Comparison of ENCODE assay signal across 10 mouse cellular contexts in the genomic region with DNA sequence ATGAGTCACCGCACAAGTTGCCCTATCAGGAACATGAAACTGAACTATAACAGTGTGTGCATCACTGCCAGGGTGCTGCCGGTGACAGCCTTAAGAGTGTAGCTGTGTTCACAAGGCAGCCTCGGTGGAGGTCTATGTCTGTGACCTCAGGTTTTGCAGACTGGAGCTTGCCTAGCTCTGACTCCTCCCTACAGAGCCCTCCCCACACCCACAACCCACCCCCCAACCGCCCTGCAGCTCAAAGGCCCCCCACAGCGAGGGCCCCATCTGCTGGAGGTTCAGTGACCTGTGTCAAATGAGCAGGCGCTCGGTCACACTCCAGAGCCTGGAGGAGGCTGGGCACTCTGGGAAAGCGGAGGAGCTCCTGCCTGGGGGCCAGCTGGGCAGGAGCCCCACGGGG. TPM values are rescaled to one million over a fixed set of nuclear protein-coding genes. Genes with fewer than 3 reads are reported as not detected.
DNase-seq lines count a peak whose midpoint lies in the region; ATAC-seq and TF ChIP-seq lines count a peak whose summit lies in the region.
"Had no signal": no experiment of that assay in that cellular context is flagged by ENCODE, and none has a peak within 500 bp of the region (broad histone marks: within the 10 kb centered on the region; RNA-seq: fewer than 3 reads in every experiment).

No protein-coding gene starts in this region.

- 6% methylated on average over 9 of the region's 9 CpGs for WGBS in heart, embryonic 16.5 days
- WGBS in forebrain, postnatal 0 days: 12% methylated on average over 9 of the region's 9 CpGs
- WGBS in macrophage (ENCODE audit: missing documents): 33% methylated on average over 8 of the region's 9 CpGs

- 0 out of 2 replicates have a peak, but pooled peaks cover 5% of the 10 kb centered on the region for H3K4me1 ChIP-seq in heart, embryonic 16.5 days (ENCODE audit: control insufficient read depth, insufficient read depth, low read length)
- H3K4me1 ChIP-seq in forebrain, postnatal 0 days (ENCODE audit: insufficient read depth): 0 out of 2 replicates have a peak, but pooled peaks cover 3% of the 10 kb centered on the region

- no peaks in the 10 kb centered on the region for H3K36me3 ChIP-seq in heart, embryonic 16.5 days (ENCODE audit: control insufficient read depth, insufficient read depth)
- H3K36me3 ChIP-seq in forebrain, postnatal 0 days (ENCODE audit: insufficient read depth): no peaks in the 10 kb centered on the region
- no peaks in the 10 kb centered on the region for H3K36me3 ChIP-seq in macrophage (ENCODE audit: inconsistent target)

- H3K9ac ChIP-seq in heart, embryonic 16.5 days (ENCODE audit: low read length): no peak overlapping the region
- H3K9ac ChIP-seq in forebrain, postnatal 0 days: no peak overlapping the region

- ATAC-seq in heart, embryonic 16.5 days (replicated peaks; ENCODE audit: extremely low read depth, insufficient read depth, low FRiP score): peak; percentile 81
- peak; percentile 66 for ATAC-seq in Patski
- ATAC-seq in forebrain, postnatal 0 days: no peak
- no peak for ATAC-seq in monocyte, adult 5-6 weeks (replicated peaks; ENCODE audit: insufficient number of reproducible peaks, low FRiP score, low TSS enrichment, poor library complexity, severe bottlenecking)

- no peak for DNase-seq in heart, adult 9 months (ENCODE audit: low spot score in 2 of 2)
- DNase-seq in Patski (ENCODE audit: low read depth, low spot score): peak; percentile 58
- no peak for DNase-seq in forebrain, postnatal 0 days
- DNase-seq in frontal cortex, postnatal 36 days (ENCODE audit: low spot score in 2 of 2): no peak
- no peak for DNase-seq in layer of hippocampus, postnatal 25 days (ENCODE audit: extremely low spot score in 1 of 2, low spot score in 1 of 2)
- DNase-seq: lung, postnatal 4 days had no signal

- CTCF ChIA-PET in Patski (lab: Charles Lee): interaction anchor here (0.8 kb wide), 1 partner anchor 30 kb away, joined by 3 read pairs; no protein-coding TSS in a partner anchor

- no peak overlapping the region for H3K4me3 ChIP-seq in heart, embryonic 16.5 days (ENCODE audit: low read length)
- no peak overlapping the region for H3K4me3 ChIP-seq in forebrain, postnatal 0 days (ENCODE audit: low read depth, low read length)
- no peak overlapping the region for H3K4me3 ChIP-seq in macrophage (ENCODE audit: inconsistent target)

- peak overlapping the region; percentile 58 for H3K27ac ChIP-seq in heart, embryonic 16.5 days (ENCODE audit: low read length)
- no peak overlapping the region for H3K27ac ChIP-seq in forebrain, postnatal 0 days (ENCODE audit: low read depth, low read length)
- H3K27ac ChIP-seq in macrophage: peak overlapping the region; percentile 43

- no peaks in the 10 kb centered on the region for H3K79me2 ChIP-seq in macrophage (ENCODE audit: inconsistent target)

- POLR2A ChIA-PET in Patski (lab: Charles Lee): no interaction called here

- peaks cover 38% of the 10 kb centered on the region for H3K27me3 ChIP-seq in heart, embryonic 16.5 days (ENCODE audit: control insufficient read depth, insufficient read depth, low read length)
- peaks cover 6% of the 10 kb centered on the region for H3K27me3 ChIP-seq in Patski
- H3K27me3 ChIP-seq in forebrain, postnatal 0 days (ENCODE audit: insufficient read depth, low read length): peaks cover 19% of the 10 kb centered on the region

- H3K9me3 ChIP-seq in heart, embryonic 16.5 days (replicated peaks; ENCODE audit: control insufficient read depth, low read length): no peaks in the 10 kb centered on the region
- no peaks in the 10 kb centered on the region for H3K9me3 ChIP-seq in forebrain, postnatal 0 days (ENCODE audit: low read length)

- 0 out of 2 replicates have a peak overlapping the region, but pooled peaks have one; percentile 24 for H3K4me2 ChIP-seq in heart, embryonic 16.5 days (ENCODE audit: low read depth, low read length)
- H3K4me2 ChIP-seq in forebrain, postnatal 0 days (ENCODE audit: low read depth): peak overlapping the region; percentile 8; the same call in 1 of the 2 replicates

- in situ Hi-C loops in Patski (cut with MboI; ENCODE audit: low pct_unique_long_range_greater_than_20kb): loop anchor here (5.0 kb wide), 1 partner anchor 81 kb away; no protein-coding TSS in a partner anchor

- no peak for TF ChIP-seq CTCF in Patski (IDR thresholded peaks at IDR 0.05)
- TF ChIP-seq CTCF in forebrain, postnatal 0 days (IDR thresholded peaks at IDR 0.05; ENCODE audit: low read depth): no peak

RNA-seq across cellular contexts. Expression of a gene that starts 3.7 kb away (rescaled TPM):
- polyA plus RNA-seq in heart, embryonic 16.5 days (2015; fragmentation: Nextera tagmentation; extraction: Ambion mirVana): 0.15 and 0.17 TPM in 2 replicates
- 0.24 TPM for polyA plus RNA-seq in Patski (2021)
- total RNA-seq in forebrain, postnatal 0 days (2014; rRNA removed): 19.7 and 30.5 TPM in 2 replicates
- polyA plus RNA-seq in forebrain, postnatal 0 days (2015; fragmentation: Nextera tagmentation; extraction: Ambion mirVana): 20.2 and 31.1 TPM in 2 replicates
- 1 to 10 TPM in 11 of 26 experiments, under 1 TPM in 13, not detected in 2; 0.25 to 4.4 (median 0.90) TPM for total RNA-seq in macrophage (2018; cell fraction: chromatin; rRNA removed)
- total RNA-seq in macrophage (2018; cell fraction: cytosol; rRNA removed): 10 to 100 TPM in 2 of 26 experiments, 1 to 10 TPM in 20, under 1 TPM in 4; 0.86 to 14.3 (median 2.7) TPM
- 10 to 100 TPM in 9 of 26 experiments, 1 to 10 TPM in 11, under 1 TPM in 6; 0.48 to 20.4 (median 5.9) TPM for total RNA-seq in macrophage (2018; cell fraction: nucleus; rRNA removed)
- 0.49 to 1.1 TPM (median 0.70 TPM) in 3 replicates for polyA plus RNA-seq in macrophage (2018)
- not detected in 3 replicates for total RNA-seq in monocyte, adult 5-6 weeks (2017)
- total RNA-seq in layer of hippocampus, postnatal 25 days (2021): 10 to 100 TPM; 46.3 to 49.8 TPM

RNA-seq across cellular contexts. Expression of a gene that starts 40.5 kb away (rescaled TPM):
- 40.3 and 49.2 TPM in 2 replicates for polyA plus RNA-seq in heart, embryonic 16.5 days (2015; fragmentation: Nextera tagmentation; extraction: Ambion mirVana)
- polyA plus RNA-seq in Patski (2021) (40.6 TPM), macrophage (2018) (32.1 to 58.7 TPM (median 57.7 TPM) in 3 replicates)
- total RNA-seq in forebrain, postnatal 0 days (2014; rRNA removed): 14.2 and 16.2 TPM in 2 replicates
- polyA plus RNA-seq in forebrain, postnatal 0 days (2015; fragmentation: Nextera tagmentation; extraction: Ambion mirVana): 30.9 and 33.0 TPM in 2 replicates
- total RNA-seq in macrophage (2018; cell fraction: chromatin; rRNA removed): 100 to 1,000 TPM in 1 of 26 experiments, 10 to 100 TPM in 25; 12.1 to 101 (median 51.8) TPM
- 10 to 100 TPM; 24.9 to 44.6 (median 33.0) TPM for total RNA-seq in macrophage (2018; cell fraction: cytosol; rRNA removed)
- total RNA-seq in macrophage (2018; cell fraction: nucleus; rRNA removed): 10 to 100 TPM; 11.1 to 53.3 (median 29.8) TPM
- 28.4 to 46.7 TPM (median 36.0 TPM) in 3 replicates for total RNA-seq in monocyte, adult 5-6 weeks (2017)
- 10 to 100 TPM; 15.1 to 16.6 TPM for total RNA-seq in layer of hippocampus, postnatal 25 days (2021)

RNA-seq across cellular contexts. Expression of a gene that starts 42.3 kb away (rescaled TPM):
- 0.17 TPM in 1 of 2 replicates, not detected in the other for polyA plus RNA-seq in heart, embryonic 16.5 days (2015; fragmentation: Nextera tagmentation; extraction: Ambion mirVana)
- polyA plus RNA-seq in Patski (2021) (not detected), macrophage (2018) (0.19 TPM in 1 of 3 replicates, not detected in the others)
- 0.23 TPM in 1 of 2 replicates, not detected in the other for total RNA-seq in forebrain, postnatal 0 days (2014; rRNA removed)
- 0.18 TPM in 1 of 2 replicates, not detected in the other for polyA plus RNA-seq in forebrain, postnatal 0 days (2015; fragmentation: Nextera tagmentation; extraction: Ambion mirVana)
- total RNA-seq in macrophage (2018; cell fraction: chromatin; rRNA removed): 10 to 100 TPM in 4 of 26 experiments, 1 to 10 TPM in 21, not detected in 1; 1.2 to 15.3 (median 5.5) TPM
- under 1 TPM in 3 of 26 experiments, not detected in 23; 0.33 to 0.34 (median 0.34) TPM for total RNA-seq in macrophage (2018; cell fraction: cytosol; rRNA removed)
- total RNA-seq in macrophage (2018; cell fraction: nucleus; rRNA removed): 1 to 10 TPM in 15 of 26 experiments, under 1 TPM in 6, not detected in 5; 0.59 to 6.8 (median 2.5) TPM
- not detected in 3 replicates for total RNA-seq in monocyte, adult 5-6 weeks (2017)
- total RNA-seq in layer of hippocampus, postnatal 25 days (2021): 1 to 10 TPM in 1 of 2 experiments, not detected in 1; 1.6 TPM
- polyA plus RNA-seq: small intestine, adult 2 months had no signal

RNA-seq across cellular contexts. Expression of a gene that starts 47.6 kb away (rescaled TPM):
- polyA plus RNA-seq in heart, embryonic 16.5 days (2015; fragmentation: Nextera tagmentation; extraction: Ambion mirVana): 3.8 and 5.0 TPM in 2 replicates
- 35.5 TPM for polyA plus RNA-seq in Patski (2021)
- 2.5 and 3.0 TPM in 2 replicates for total RNA-seq in forebrain, postnatal 0 days (2014; rRNA removed)
- 1.4 and 2.0 TPM in 2 replicates for polyA plus RNA-seq in forebrain, postnatal 0 days (2015; fragmentation: Nextera tagmentation; extraction: Ambion mirVana)
- 100 to 1,000 TPM in 5 of 26 experiments, 10 to 100 TPM in 21; 19.4 to 246 (median 86.4) TPM for total RNA-seq in macrophage (2018; cell fraction: chromatin; rRNA removed)
- total RNA-seq in macrophage (2018; cell fraction: cytosol; rRNA removed): 100 to 1,000 TPM in 1 of 26 experiments, 10 to 100 TPM in 25; 25.7 to 105 (median 54.7) TPM
- 100 to 1,000 TPM in 5 of 26 experiments, 10 to 100 TPM in 21; 31.8 to 142 (median 70.6) TPM for total RNA-seq in macrophage (2018; cell fraction: nucleus; rRNA removed)
- 24.2 to 70.3 TPM (median 28.8 TPM) in 3 replicates for polyA plus RNA-seq in macrophage (2018)
- 0.76 to 5.1 TPM in 2 of 3 replicates, not detected in the other for total RNA-seq in monocyte, adult 5-6 weeks (2017)
- total RNA-seq in layer of hippocampus, postnatal 25 days (2021): 1 to 10 TPM; 2.3 to 2.8 TPM

Comparison
In these comparisons a context has a peak if more than half of its experiments do, and no peak if none do; other contexts are left out.
1. ATAC-seq: peak in heart, embryonic 16.5 days (single experiment) and Patski (single experiment); none in forebrain, postnatal 0 days (single experiment) and monocyte, adult 5-6 weeks (single experiment).
2. RNA of a gene that starts 3.7 kb away (polyA plus RNA-seq): 20.2 to 31.1 TPM in forebrain, postnatal 0 days; 0.49 to 1.1 TPM in macrophage, 0.24 TPM in Patski (single experiment) and 0.15 to 0.17 TPM in heart, embryonic 16.5 days; every median in the first group is over 10 times any median in the second.